ENCODE assay signal across 22 mouse cellular contexts in the genomic region with DNA sequence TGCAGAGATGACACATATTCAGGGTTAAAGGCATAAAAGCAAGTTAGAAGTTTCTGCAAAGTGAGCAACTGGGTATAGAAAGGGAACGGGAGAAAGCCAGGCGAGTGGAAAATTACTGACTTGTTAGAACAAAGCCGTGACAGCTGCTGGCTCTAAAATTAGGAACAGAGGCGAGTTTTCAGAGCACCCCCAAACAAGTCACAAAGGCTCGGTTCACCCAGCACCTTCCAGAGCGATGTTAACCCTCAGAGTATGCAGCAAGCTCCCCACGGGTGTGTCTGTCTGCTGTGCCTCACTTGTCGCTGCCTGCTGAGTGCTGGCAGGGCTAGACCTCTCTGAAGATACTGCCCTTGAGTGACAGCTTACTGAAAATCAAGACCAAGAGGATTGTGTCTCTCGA. TPM values are rescaled to one million over a fixed set of nuclear protein-coding genes. Genes with fewer than 3 reads are reported as not detected.
DNase-seq lines count a peak whose midpoint lies in the region; ATAC-seq and TF ChIP-seq lines count a peak whose summit lies in the region.
"Had no signal": no experiment of that assay in that cellular context is flagged by ENCODE, and none has a peak within 500 bp of the region (broad histone marks: within the 10 kb centered on the region; RNA-seq: fewer than 3 reads in every experiment).

No protein-coding gene starts in this region.

- peak overlapping the region; percentile 65 for H3K27ac ChIP-seq in heart, embryonic 10.5 days
- H3K27ac ChIP-seq in layer of hippocampus, adult 2 months: peak overlapping the region; percentile 81
- peak overlapping the region; percentile 36; the same call in 1 of the 2 replicates for H3K27ac ChIP-seq in left cerebral cortex, adult 2 months
- H3K27ac ChIP-seq in forebrain, embryonic 15.5 days (replicated peaks): no peak overlapping the region
- H3K27ac ChIP-seq: embryonic facial prominence, embryonic 12.5 days; forebrain, embryonic 10.5 days; hindbrain, embryonic 13.5 days; midbrain, embryonic 12.5 days had no signal

- no peaks in the 10 kb centered on the region for H3K36me3 ChIP-seq in heart, embryonic 10.5 days
- H3K36me3 ChIP-seq in forebrain, embryonic 15.5 days: no peaks in the 10 kb centered on the region
- H3K36me3 ChIP-seq: embryonic facial prominence, embryonic 12.5 days; forebrain, embryonic 10.5 days; hindbrain, embryonic 13.5 days; midbrain, embryonic 12.5 days had no signal

- TF ChIP-seq CTCF in layer of hippocampus, adult 2 months (conservative IDR thresholded peaks at IDR 0.05): no peak
- no peak for TF ChIP-seq CTCF in left cerebral cortex, adult 2 months (IDR thresholded peaks at IDR 0.05)

- no peak overlapping the region for H3K4me3 ChIP-seq in heart, embryonic 10.5 days
- no peak overlapping the region; the same call in 1 of the 2 replicates for H3K4me3 ChIP-seq in layer of hippocampus, adult 2 months
- H3K4me3 ChIP-seq in left cerebral cortex, adult 2 months: no peak overlapping the region
- H3K4me3 ChIP-seq in forebrain, embryonic 15.5 days: no peak overlapping the region
- H3K4me3 ChIP-seq: embryonic facial prominence, embryonic 12.5 days; forebrain, embryonic 10.5 days; hindbrain, embryonic 13.5 days; midbrain, embryonic 12.5 days had no signal

- DNase-seq in heart, embryonic 10.5 days (ENCODE audit: low spot score): no peak
- no peak for DNase-seq in heart, postnatal 10 days
- peak; percentile 33 to 54 for DNase-seq in layer of hippocampus, adult 2 months (ENCODE audit: low spot score in 2 of 2)
- no peak for DNase-seq in layer of hippocampus, postnatal 25 days (ENCODE audit: extremely low spot score in 1 of 2, low spot score in 1 of 2)
- peak; percentile 92 for DNase-seq in brain, adult 2 months (ENCODE audit: low read depth, low spot score)
- peak; percentile 44 to 53 for DNase-seq in left cerebral cortex, adult 2 months (ENCODE audit: extremely low spot score in 1 of 2, low spot score in 2 of 2)
- DNase-seq in thymus, adult 18-20 months: no peak
- DNase-seq: cerebellum, postnatal 10 days; gastrocnemius, postnatal 36 days; kidney, postnatal 10 days; liver, postnatal 0 days; lung, postnatal 36 days; thymus, postnatal 25 days had no signal

- H3K9ac ChIP-seq in forebrain, embryonic 15.5 days (replicated peaks): no peak overlapping the region
- H3K9ac ChIP-seq: embryonic facial prominence, embryonic 12.5 days; hindbrain, embryonic 13.5 days; liver, postnatal 0 days; midbrain, embryonic 12.5 days had no signal

- H3K4me1 ChIP-seq in heart, embryonic 10.5 days: peaks cover 9% of the 10 kb centered on the region
- no peaks in the 10 kb centered on the region for H3K4me1 ChIP-seq in forebrain, embryonic 15.5 days

- ATAC-seq in forebrain, embryonic 15.5 days (replicated peaks): no peak
- ATAC-seq: intestine, embryonic 16.5 days; liver, postnatal 0 days; Patski had no signal

- no peaks in the 10 kb centered on the region for H3K27me3 ChIP-seq in heart, embryonic 10.5 days (ENCODE audit: insufficient read depth, poor library complexity, severe bottlenecking)
- H3K27me3 ChIP-seq in forebrain, embryonic 15.5 days: no peaks in the 10 kb centered on the region
- H3K27me3 ChIP-seq: embryonic facial prominence, embryonic 12.5 days had no signal

- intact Hi-C loops in heart, postnatal 10 days (cut with DNase I): no loop called here
- intact Hi-C loops in left cerebral cortex, adult 2 months (cut with DNase I): loop anchor here (5.0 to 10.0 kb wide), 3 partner anchors 70 to 308 kb away; partner anchors contain the start of gene Ndrg4

- WGBS in heart, embryonic 10.5 days: 34% methylated on average over 9 of the region's 9 CpGs
- 40% methylated on average over 9 of the region's 9 CpGs for WGBS in forebrain, embryonic 15.5 days

- H3K9me3 ChIP-seq in heart, embryonic 10.5 days: no peaks in the 10 kb centered on the region
- H3K9me3 ChIP-seq in forebrain, embryonic 15.5 days: no peaks in the 10 kb centered on the region
- H3K9me3 ChIP-seq: embryonic facial prominence, embryonic 12.5 days; forebrain, embryonic 10.5 days; hindbrain, embryonic 13.5 days; midbrain, embryonic 12.5 days had no signal

- no peak overlapping the region for H3K4me2 ChIP-seq in forebrain, embryonic 15.5 days (replicated peaks)
- H3K4me2 ChIP-seq: embryonic facial prominence, embryonic 12.5 days; hindbrain, embryonic 13.5 days; midbrain, embryonic 12.5 days had no signal

RNA-seq across cellular contexts. Expression of gene Gins3, which starts 26.0 kb away (rescaled TPM):
- polyA plus RNA-seq in heart, embryonic 10.5 days (2016; fragmentation: Nextera tagmentation; extraction: Ambion mirVana): 20.3 and 20.7 TPM in 2 replicates
- total RNA-seq in heart, postnatal 10 days (2021): 1 to 10 TPM; 1.9 to 2.8 TPM
- total RNA-seq in layer of hippocampus, adult 2 months (2021): 1 to 10 TPM; 1.9 to 2.9 TPM
- 1 to 10 TPM; 1.2 to 2.0 TPM for total RNA-seq in layer of hippocampus, postnatal 25 days (2021)
- total RNA-seq in left cerebral cortex, adult 2 months (2021): 1 to 10 TPM; 2.8 to 3.3 TPM
- 10.6 and 14.0 TPM in 2 replicates for polyA plus RNA-seq in forebrain, embryonic 15.5 days (2015; fragmentation: Nextera tagmentation; extraction: Ambion mirVana)

RNA-seq across cellular contexts. Expression of gene Prss54, which starts 31.1 kb away (rescaled TPM):
- polyA plus RNA-seq in heart, embryonic 10.5 days (2016; fragmentation: Nextera tagmentation; extraction: Ambion mirVana): not detected in 2 replicates
- not detected for total RNA-seq in heart, postnatal 10 days (2021)
- under 1 TPM in 1 of 2 experiments, not detected in 1; 0.42 TPM for total RNA-seq in layer of hippocampus, adult 2 months (2021)
- not detected for total RNA-seq in layer of hippocampus, postnatal 25 days (2021)
- under 1 TPM in 1 of 2 experiments, not detected in 1; 0.30 TPM for total RNA-seq in left cerebral cortex, adult 2 months (2021)
- polyA plus RNA-seq in forebrain, embryonic 15.5 days (2015; fragmentation: Nextera tagmentation; extraction: Ambion mirVana): not detected in 2 replicates
- total RNA-seq: gastrocnemius, postnatal 36 days had no signal
- polyA plus RNA-seq: embryonic facial prominence, embryonic 12.5 days; forebrain, embryonic 10.5 days; hindbrain, embryonic 13.5 days; intestine, embryonic 16.5 days; limb, embryonic 11.5 days; liver, postnatal 0 days; midbrain, embryonic 12.5 days; Patski; stomach, embryonic 14.5 days had no signal

Comparison
In these comparisons a context has a peak if more than half of its experiments do, and no peak if none do; other contexts are left out.
1. DNase-seq: peak in layer of hippocampus, adult 2 months (2 of 2), brain, adult 2 months (single experiment) and left cerebral cortex, adult 2 months (2 of 2); none in heart, embryonic 10.5 days (single experiment), heart, postnatal 10 days (0 of 2), layer of hippocampus, postnatal 25 days (0 of 2) and thymus, adult 18-20 months (0 of 2).